Mouse (Mus musculus) CH12.LX (cell line): ENCODE data around the gene Asic4. TPM values are rescaled to one million over a fixed set of nuclear protein-coding genes. Genes with fewer than 3 reads are reported as not detected.

ENCODE experiments used
- DNase-seq: peaks from one replicate; pipeline ENCODE4 v3.0.0-alpha.2; 2013; ENCODE audit errors: extremely low read depth
- H3K27ac ChIP-seq: 2 replicates; pipeline ENCODE4 v1.5.1; 2012; ENCODE audit warnings: low read depth, mild to moderate bottlenecking, control low read depth, moderate library complexity; ENCODE audit not compliant: insufficient read depth
- H3K27me3 ChIP-seq: replicated peaks from 2 replicates; pipeline ENCODE3; 2012; ENCODE audit warnings: inconsistent platforms
- H3K36me3 ChIP-seq, 2 experiments: replicated peaks in 1 of 2; 2 replicates each; pipeline versions ENCODE3 to v1.6.1; 2012; ENCODE audit warnings: inconsistent platforms in 1 of 2, low read length in 1 of 2, mild to moderate bottlenecking in 1 of 2, mixed read lengths in 1 of 2, moderate library complexity in 1 of 2; ENCODE audit not compliant: control insufficient read depth in 1 of 2, insufficient read depth in 1 of 2
- H3K4me1 ChIP-seq, 2 experiments: 2 replicates each; pipeline ENCODE4 v1.6.1; 2012; ENCODE audit warnings: inconsistent platforms in 1 of 2, moderate library complexity in 1 of 2; ENCODE audit not compliant: insufficient read depth in 2 of 2, control insufficient read depth in 1 of 2
- H3K4me2 ChIP-seq: 2 replicates; pipeline ENCODE4 v1.6.1; 2012; ENCODE audit warnings: low read depth, mild to moderate bottlenecking, control low read depth; ENCODE audit not compliant: poor library complexity, insufficient read depth, severe bottlenecking
- H3K4me3 ChIP-seq, 3 experiments: fragments of 150-350 bp in 1 of 3; sonication (generic) in 1 of 3; replicated peaks in 1 of 3; 2 replicates each; pipeline versions ENCODE3 to v1.5.1; 2011 to 2012; ENCODE audit warnings: low read depth in 2 of 3, low read length in 2 of 3, mild to moderate bottlenecking in 2 of 3, moderate library complexity in 2 of 3, control low read depth in 1 of 3, improper control_type of control experiment in 1 of 3, inconsistent platforms in 1 of 3, mixed read lengths in 1 of 3; ENCODE audit not compliant: poor library complexity in 1 of 3
- H3K79me2 ChIP-seq: replicated peaks from 2 replicates; pipeline ENCODE4 v1.6.1; 2012; ENCODE audit warnings: mild to moderate bottlenecking, moderate library complexity; ENCODE audit not compliant: control insufficient read depth, poor library complexity, insufficient read depth, severe bottlenecking; ENCODE audit errors: extremely low read depth
- H3K9ac ChIP-seq: 2 replicates; pipeline ENCODE4 v1.6.1; 2012; ENCODE audit warnings: low read depth, mild to moderate bottlenecking, control low read depth, moderate library complexity; ENCODE audit not compliant: insufficient read depth
- H3K9me3 ChIP-seq: replicated peaks from 2 replicates; pipeline ENCODE3; 2012; ENCODE audit warnings: low read length, inconsistent platforms, mixed read lengths
- CHD1 ChIP-seq: IDR thresholded peaks from 2 replicates; pipeline ENCODE4 v1.6.1; 2012; ENCODE audit warnings: low read depth, low read length, improper control_type of control experiment, inconsistent platforms
- CHD2 ChIP-seq: IDR thresholded peaks from 2 replicates; pipeline ENCODE4 v1.6.1; 2011; ENCODE audit warnings: low read length, improper control_type of control experiment
- CTCF ChIP-seq, 2 experiments: IDR thresholded peaks in 1 of 2; conservative IDR thresholded peaks in 1 of 2; 2 replicates each; pipeline ENCODE4 v1.5.1; 2011 to 2012; ENCODE audit warnings: low read depth in 2 of 2, low read length in 2 of 2, improper control_type of control experiment in 1 of 2, inconsistent platforms in 1 of 2, mild to moderate bottlenecking in 1 of 2, moderate library complexity in 1 of 2
- ELF1 ChIP-seq: IDR thresholded peaks from 2 replicates; pipeline ENCODE4 v1.6.1; 2014; ENCODE audit warnings: low read depth, mild to moderate bottlenecking, inconsistent platforms, low read length, improper control_type of control experiment
- ETS1 ChIP-seq: conservative IDR thresholded peaks from 2 replicates; pipeline ENCODE4 v1.6.1; 2012; ENCODE audit warnings: low read depth, mild to moderate bottlenecking, inconsistent platforms, low read length, improper control_type of control experiment, moderate library complexity
- GABPA ChIP-seq: IDR thresholded peaks from 2 replicates; pipeline ENCODE4 v1.6.1; 2012; ENCODE audit warnings: low read depth, low read length, improper control_type of control experiment, inconsistent platforms; ENCODE audit not compliant: insufficient replicate concordance
- HCFC1 ChIP-seq: IDR thresholded peaks from 2 replicates; pipeline ENCODE4 v1.6.1; 2012; ENCODE audit warnings: low read depth, mild to moderate bottlenecking, inconsistent platforms, low read length, improper control_type of control experiment
- IRF4 ChIP-seq: IDR thresholded peaks from 2 replicates; pipeline ENCODE4 v1.6.1; 2014; ENCODE audit warnings: low read depth, mild to moderate bottlenecking, inconsistent platforms, low read length, improper control_type of control experiment
- JUND ChIP-seq: conservative IDR thresholded peaks from 2 replicates; pipeline ENCODE4 v1.6.1; 2011; ENCODE audit warnings: low read depth, low read length, improper control_type of control experiment
- MAFK ChIP-seq: IDR thresholded peaks from 2 replicates; pipeline ENCODE4 v1.6.1; 2011; ENCODE audit warnings: low read length, improper control_type of control experiment; ENCODE audit not compliant: insufficient replicate concordance
- MAZ ChIP-seq: IDR thresholded peaks from 2 replicates; pipeline ENCODE4 v1.6.1; 2012; ENCODE audit warnings: low read depth, mild to moderate bottlenecking, inconsistent platforms, low read length, improper control_type of control experiment, moderate library complexity
- MEF2A ChIP-seq: IDR thresholded peaks from 2 replicates; pipeline ENCODE4 v1.6.1; 2014; ENCODE audit warnings: low read depth, mild to moderate bottlenecking, inconsistent platforms, low read length, improper control_type of control experiment, borderline replicate concordance
- MXI1 ChIP-seq: IDR thresholded peaks from 2 replicates; pipeline ENCODE4 v1.6.1; 2011; ENCODE audit warnings: mild to moderate bottlenecking, low read depth, low read length, improper control_type of control experiment
- MYC ChIP-seq: IDR thresholded peaks from 2 replicates; pipeline ENCODE4 v1.6.1; 2011; ENCODE audit warnings: low read depth, mild to moderate bottlenecking, improper control_type of control experiment, low read length
- NELFE ChIP-seq: IDR thresholded peaks from 2 replicates; pipeline ENCODE4 v1.6.1; 2011; ENCODE audit warnings: low read depth, low read length, improper control_type of control experiment
- RCOR1 ChIP-seq: conservative IDR thresholded peaks from 2 replicates; pipeline ENCODE4 v1.6.1; 2012; ENCODE audit warnings: low read depth, mild to moderate bottlenecking, inconsistent platforms, low read length, improper control_type of control experiment
- TBP ChIP-seq: conservative IDR thresholded peaks from 2 replicates; pipeline ENCODE4 v1.6.1; 2011; ENCODE audit warnings: low read depth, low read length, improper control_type of control experiment
- TCF12 ChIP-seq: IDR thresholded peaks from 2 replicates; pipeline ENCODE4 v1.6.1; 2014; ENCODE audit warnings: low read depth, mild to moderate bottlenecking, inconsistent platforms, low read length, improper control_type of control experiment
- UBTF ChIP-seq: IDR thresholded peaks from 2 replicates; pipeline ENCODE4 v1.6.1; 2012; ENCODE audit warnings: low read depth, mild to moderate bottlenecking, inconsistent platforms, low read length, improper control_type of control experiment, moderate library complexity
- USF1 ChIP-seq: IDR thresholded peaks from 2 replicates; pipeline ENCODE4 v1.6.1; 2014; ENCODE audit warnings: low read depth, mild to moderate bottlenecking, inconsistent platforms, low read length, improper control_type of control experiment
- USF2 ChIP-seq: conservative IDR thresholded peaks from 2 replicates; pipeline ENCODE4 v1.6.1; 2011; ENCODE audit warnings: low read depth, low read length, improper control_type of control experiment
- ZC3H11A ChIP-seq: IDR thresholded peaks from 2 replicates; pipeline ENCODE4 v1.6.1; 2012; ENCODE audit warnings: low read depth, mild to moderate bottlenecking, inconsistent platforms, low read length, improper control_type of control experiment
- ZKSCAN1 ChIP-seq: IDR thresholded peaks from 2 replicates; pipeline ENCODE4 v1.6.1; 2012; ENCODE audit warnings: low read depth, inconsistent platforms, low read length, improper control_type of control experiment, borderline replicate concordance
- ZNF384 ChIP-seq: IDR thresholded peaks from 2 replicates; pipeline ENCODE4 v1.6.1; 2012; ENCODE audit warnings: low read depth, low read length, improper control_type of control experiment, inconsistent platforms
- dilution Hi-C: fragments of 300-500 bp; cut with MboI; formaldehyde crosslinking; loops from 2 replicates; pipeline ENCODE4 v1.14.3; 2020; ENCODE audit warnings: low sequenced_read_pairs; ENCODE audit not compliant: extremely low pct_unique_long_range_greater_than_20kb, extremely low pct_ligation_motif_present
- in situ Hi-C: fragments of 300-500 bp; cut with MboI; formaldehyde crosslinking; loops from 3 replicates; pipeline ENCODE4 v1.14.3; 2019; ENCODE audit warnings: low sequenced_read_pairs, low pct_ligation_motif_present, low pct_unique_long_range_greater_than_20kb, mixed read lengths
- polyA plus RNA-seq: library from polyadenylated mRNA; unstranded; fragments of >175 nt; gene quantifications from 2 replicates; pipeline ENCODE4 v1.2.1, GENCODE M21; 2012; ENCODE audit warnings: low read depth; ENCODE audit not compliant: insufficient read length
- total RNA-seq, 2 experiments: library from RNA; depleted of rRNA; stranded (reverse); fragments of 300-350 nt in 1 of 2; fragments of >200 nt in 1 of 2; gene quantifications; 2 replicates each; pipeline ENCODE4 v1.2.3; 2012 to 2014

Gene Asic4
- total and polyA plus RNA-seq, 3 experiments: not detected

DNA sequence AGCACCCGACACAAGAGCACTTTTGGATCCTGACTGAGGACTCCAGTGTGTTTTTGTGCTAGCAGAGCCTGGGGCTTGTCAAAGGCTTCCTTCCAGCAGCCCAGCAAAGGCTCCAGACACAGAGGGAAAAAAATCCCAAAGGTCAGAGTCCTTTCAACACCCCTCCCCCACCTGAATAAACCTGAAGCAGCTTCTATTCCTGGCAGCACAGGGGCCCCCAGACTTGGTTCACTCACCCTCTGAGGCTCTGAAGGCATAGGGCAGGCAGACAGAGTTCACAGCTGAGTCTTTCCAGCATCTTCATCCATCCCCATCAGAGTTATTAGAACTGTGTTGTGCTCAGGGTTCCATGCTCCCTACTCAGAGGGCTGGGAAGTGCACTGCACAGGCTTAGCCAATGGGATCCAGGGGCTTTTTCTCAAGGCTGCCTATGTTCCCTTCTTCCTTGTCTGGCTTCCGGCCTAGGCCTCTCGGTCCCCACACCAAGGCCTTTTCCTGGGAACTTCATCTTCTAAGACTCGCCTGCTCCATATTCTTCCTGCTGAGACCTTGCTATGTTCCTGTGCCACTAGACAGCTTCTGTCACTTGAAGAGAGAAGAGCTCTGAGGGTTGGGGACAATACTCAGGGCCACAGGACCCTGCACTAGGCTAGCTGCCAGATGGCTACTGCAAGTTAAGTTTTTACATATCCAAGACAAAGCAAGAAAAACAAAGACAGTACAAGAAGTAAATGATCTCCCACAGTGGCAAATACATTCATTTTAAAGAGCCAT, 61.4 kb downstream of the Asic4 start:
- Histone ChIP-seq H3K27me3 (peaks cover 16% of the 10 kb centered on the region), H3K36me3 (no peaks in the 10 kb centered on the region)
- no peak for TF ChIP-seq CHD1
- no peak for TF ChIP-seq GABPA
- no peak for TF ChIP-seq CTCF (conservative IDR thresholded peaks at IDR 0.05 in 1 of 2, IDR thresholded peaks at IDR 0.05 in 1 of 2; ENCODE audit: low read depth in 2 of 2, low read length in 2 of 2)
- no peak for TF ChIP-seq MEF2A
- no peak for TF ChIP-seq USF2
- TF ChIP-seq MAZ: no peak
- no peak for TF ChIP-seq ZKSCAN1
- no peak for TF ChIP-seq UBTF
- TF ChIP-seq JUND: no peak
- TF ChIP-seq USF1: no peak
- no peak for TF ChIP-seq HCFC1
- no peak for TF ChIP-seq ETS1
- TF ChIP-seq, all 38 proteins: peak for 0
- no peak overlapping the region for H3K4me2 ChIP-seq
- dilution Hi-C loops (no loop called here), in situ Hi-C loops (no loop called here)
- H3K4me1 ChIP-seq: no peaks in the 10 kb centered on the region
- no peak overlapping the region for H3K9ac ChIP-seq
- H3K9me3 ChIP-seq: no peaks in the 10 kb centered on the region
- H3K79me2 ChIP-seq: no peaks in the 10 kb centered on the region
- no peak overlapping the region for H3K4me3 ChIP-seq
- DNase-seq: no peak
- no peak overlapping the region for H3K27ac ChIP-seq

DNA sequence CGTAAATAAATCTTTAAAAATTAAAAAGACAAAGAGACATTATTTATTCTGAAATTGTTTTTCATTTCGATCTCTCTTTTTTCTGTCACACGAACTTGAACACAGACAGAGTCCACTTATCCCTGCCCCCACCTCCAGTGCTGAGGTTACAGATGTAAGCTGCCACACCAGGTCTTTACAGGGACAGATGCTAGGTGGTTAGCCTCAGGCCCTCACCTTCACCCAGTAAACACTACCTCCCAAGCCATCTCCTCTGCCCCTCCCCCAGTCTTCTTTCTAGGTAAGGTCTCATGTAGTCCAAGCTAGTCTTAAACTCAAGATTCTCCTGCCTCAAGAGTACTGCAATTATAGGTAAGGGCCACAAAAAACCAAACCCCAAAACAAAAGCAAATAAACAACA, 62.3 kb downstream of the Asic4 start:
- no peaks in the 10 kb centered on the region for H3K4me1 ChIP-seq
- H3K36me3 ChIP-seq: no peaks in the 10 kb centered on the region
- DNase-seq: no peak
- H3K27ac ChIP-seq: no peak overlapping the region
- dilution Hi-C loops (no loop called here), in situ Hi-C loops (no loop called here)
- H3K9me3 ChIP-seq: no peaks in the 10 kb centered on the region
- H3K4me2 ChIP-seq: no peak overlapping the region
- H3K27me3 ChIP-seq: peaks cover 10% of the 10 kb centered on the region
- TF ChIP-seq MYC (no peak), UBTF (no peak), TCF12 (no peak), MAZ (no peak), IRF4 (no peak), ZC3H11A (no peak), MAFK (no peak), RCOR1 (no peak), MEF2A (no peak), HCFC1 (no peak), NELFE (no peak), ELF1 (no peak), ETS1 (no peak), CHD2 (no peak), USF2 (no peak), CHD1 (no peak), ZNF384 (no peak), ZKSCAN1 (no peak), TBP (no peak), MXI1 (no peak)
- H3K4me3 ChIP-seq: no peak overlapping the region
- H3K79me2 ChIP-seq: no peaks in the 10 kb centered on the region
- no peak overlapping the region for H3K9ac ChIP-seq
